Mouse (Mus musculus) heart, adult 9 months (tissue): ENCODE results near the gene Zfp948.
"Not testable (repeated sequence)": the region's sequence is repeated elsewhere in the genome, so short reads cannot be mapped to it uniquely, and the experiment has no call there.

ENCODE experiments used
- DNase-seq, 2 experiments: peaks; one replicate each; pipeline ENCODE4 v3.0.0; 2022; ENCODE audit warnings: low spot score in 2 of 2

The Zfp948 gene

DNA sequence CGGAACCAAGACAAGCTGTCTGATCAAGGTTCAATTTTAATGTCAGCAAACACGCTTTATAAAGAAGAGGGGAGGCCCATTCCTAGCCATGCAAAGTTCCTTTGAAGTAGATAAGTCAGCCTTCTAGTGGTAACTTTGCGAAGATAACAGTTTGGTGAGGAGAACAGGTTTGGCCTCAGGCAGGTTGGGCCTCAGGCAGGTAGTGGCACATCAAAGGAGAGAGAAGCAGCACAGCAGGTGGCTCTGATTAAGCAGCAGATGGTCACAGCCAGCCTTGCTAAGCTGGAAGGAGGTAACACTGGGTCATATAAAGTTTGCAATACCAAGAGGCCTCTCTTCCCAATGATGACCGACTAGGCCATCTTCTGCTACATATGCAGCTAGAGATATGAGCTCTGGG, 69.0 kb downstream of the Zfp948 start:
- DNase-seq = not testable (repeated sequence)
